Mouse (Mus musculus) hindbrain, embryonic 14.5 days (tissue): ENCODE results near the gene Clnk. TPM values are rescaled to one million over a fixed set of nuclear protein-coding genes. Genes with fewer than 3 reads are reported as not detected.

ENCODE experiments used
- ATAC-seq: fragments of 200-750 bp; cut with Nextera tagmentation; 2 replicates; pipeline ENCODE4 v1.8.0; 2017; ENCODE audit warnings: moderate number of reproducible peaks, mild to moderate bottlenecking, moderate TSS enrichment, moderate library complexity; ENCODE audit not compliant: low FRiP score
- DNase-seq: peaks from one replicate; pipeline ENCODE4 v3.0.0-alpha.2; 2015; ENCODE audit warnings: low spot score
- H3K27ac ChIP-seq: fragments of 300-500 bp; sonication (generic); 2 replicates; pipeline ENCODE4 v1.5.1; 2014; ENCODE audit warnings: mild to moderate bottlenecking, moderate library complexity
- H3K27me3 ChIP-seq: fragments of 300-500 bp; sonication (generic); 2 replicates; pipeline ENCODE4 v1.6.1; 2014; ENCODE audit warnings: mild to moderate bottlenecking, low read length, mixed read lengths; ENCODE audit not compliant: control insufficient read depth, insufficient read depth
- H3K36me3 ChIP-seq: fragments of 300-500 bp; sonication (generic); replicated peaks from 2 replicates; pipeline ENCODE4 v1.6.1; 2014; ENCODE audit not compliant: control insufficient read depth, insufficient read depth
- H3K4me1 ChIP-seq: fragments of 300-500 bp; sonication (generic); replicated peaks from 2 replicates; pipeline ENCODE4 v1.6.1; 2014; ENCODE audit warnings: antibody characterized with exemption, low read length, mixed read lengths; ENCODE audit not compliant: control insufficient read depth, insufficient read depth
- H3K4me2 ChIP-seq: fragments of 300-500 bp; sonication (generic); replicated peaks from 2 replicates; pipeline ENCODE4 v1.6.1; 2014; ENCODE audit warnings: mild to moderate bottlenecking, moderate library complexity
- H3K4me3 ChIP-seq: fragments of 300-500 bp; sonication (generic); replicated peaks from 2 replicates; pipeline ENCODE4 v1.5.1; 2014; ENCODE audit warnings: mild to moderate bottlenecking, low read length
- H3K9ac ChIP-seq: fragments of 300-500 bp; sonication (generic); 2 replicates; pipeline ENCODE4 v1.6.1; 2014
- H3K9me3 ChIP-seq: fragments of 300-500 bp; sonication (generic); 2 replicates; pipeline ENCODE4 v1.6.1; 2016; ENCODE audit warnings: low read length; ENCODE audit not compliant: control insufficient read depth
- WGBS: fragments of 180-500 bp; shearing (Covaris S2); extraction: QIAGEN DNeasy Blood & Tissue Kit; methylation state at CpG from one replicate; pipeline ENCODE4 v1.1.7; 2014; 5-methylcytosine and 5-hydroxymethylcytosine counted together
- polyA plus RNA-seq: library from polyadenylated mRNA; unstranded; fragments of >200 nt; fragmentation: Nextera tagmentation; extraction: Ambion mirVana; gene quantifications from 2 replicates; pipeline ENCODE4 v1.2.1, GENCODE M21; 2014

Gene Clnk
- polyA plus RNA-seq, 1 experiment from 2014 or later, result 0.19 TPM

GRCm38 (mm10) chr5:38787851-38788520 is 88.6 kb downstream of the Clnk start:
- no peaks in the 10 kb centered on the region for H3K27me3 ChIP-seq
- H3K27ac ChIP-seq, result peak overlapping the region; percentile 23; the same call in 1 of the 2 replicates
- DNase-seq (peak; percentile 45), ATAC-seq (peak; percentile 32; the same call in 1 of the 2 replicates)
- H3K9me3 ChIP-seq, result no peaks in the 10 kb centered on the region
- H3K4me1 ChIP-seq, result peaks cover 16% of the 10 kb centered on the region; the same call in 1 of the 2 replicates
- no peak overlapping the region for H3K4me3 ChIP-seq
- no peaks in the 10 kb centered on the region for H3K36me3 ChIP-seq
- 0 out of 2 replicates have a peak overlapping the region, but pooled peaks have one; percentile 2 for H3K9ac ChIP-seq
- 19% methylated on average over 15 of the region's 15 CpGs for WGBS
- peak overlapping the region; percentile 36 for H3K4me2 ChIP-seq

DNA sequence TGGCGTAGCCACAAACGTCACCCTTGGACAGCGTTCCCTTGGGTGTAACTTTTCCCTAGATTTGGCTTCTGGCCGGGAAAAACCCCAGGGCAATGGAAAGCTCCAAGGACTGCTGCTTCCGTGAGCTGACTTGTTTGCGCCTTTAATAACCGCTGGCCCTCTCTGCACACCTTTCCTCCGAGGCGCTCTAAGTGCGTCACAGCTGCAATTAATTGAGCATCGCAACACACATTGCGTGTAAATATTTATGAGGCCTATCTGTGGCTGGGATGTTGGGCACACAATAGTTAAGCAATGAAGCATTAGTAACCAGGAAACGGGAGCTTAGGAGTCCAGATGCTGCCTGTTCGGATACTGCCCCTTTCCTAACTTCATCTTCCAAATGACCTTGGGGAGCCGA is 90.5 kb downstream of the Clnk start:
- WGBS, result 45% methylated on average over 15 of the region's 15 CpGs
- H3K4me2 ChIP-seq, result no peak overlapping the region
- no peak overlapping the region for H3K9ac ChIP-seq
- no peaks in the 10 kb centered on the region for H3K27me3 ChIP-seq
- no peak for DNase-seq
- H3K9me3 ChIP-seq, result no peaks in the 10 kb centered on the region
- no peaks in the 10 kb centered on the region for H3K36me3 ChIP-seq
- H3K27ac ChIP-seq, result no peak overlapping the region
- H3K4me3 ChIP-seq, result no peak overlapping the region
- peaks cover 16% of the 10 kb centered on the region; the same call in 1 of the 2 replicates for H3K4me1 ChIP-seq
- no peak for ATAC-seq

GRCm38 (mm10) chr5:38785686-38786085 is 90.9 kb downstream of the Clnk start:
- Histone ChIP-seq H3K27ac (no peak overlapping the region), H3K36me3 (no peaks in the 10 kb centered on the region), H3K9ac (no peak overlapping the region), H3K4me1 (peaks cover 16% of the 10 kb centered on the region; the same call in 1 of the 2 replicates), H3K4me3 (no peak overlapping the region), H3K27me3 (no peaks in the 10 kb centered on the region), H3K4me2 (no peak overlapping the region), H3K9me3 (no peaks in the 10 kb centered on the region)
- DNase-seq (no peak), ATAC-seq (no peak)
- 73% methylated on average over 8 of the region's 8 CpGs for WGBS

- Histone ChIP-seq H3K4me1 (peaks cover 9% of the 10 kb centered on the region; the same call in 1 of the 2 replicates), H3K4me3 (no peak overlapping the region), H3K27ac (no peak overlapping the region), H3K4me2 (no peak overlapping the region), H3K27me3 (no peaks in the 10 kb centered on the region), H3K9ac (no peak overlapping the region), H3K9me3 (no peaks in the 10 kb centered on the region), H3K36me3 (no peaks in the 10 kb centered on the region)
- DNase-seq, result peak; percentile 93
- WGBS, result 44% methylated on average over 4 of the region's 4 CpGs
- no peak for ATAC-seq
Observed at GRCm38 (mm10) chr5:38781813-38782212, 94.8 kb downstream of the Clnk start.

DNA sequence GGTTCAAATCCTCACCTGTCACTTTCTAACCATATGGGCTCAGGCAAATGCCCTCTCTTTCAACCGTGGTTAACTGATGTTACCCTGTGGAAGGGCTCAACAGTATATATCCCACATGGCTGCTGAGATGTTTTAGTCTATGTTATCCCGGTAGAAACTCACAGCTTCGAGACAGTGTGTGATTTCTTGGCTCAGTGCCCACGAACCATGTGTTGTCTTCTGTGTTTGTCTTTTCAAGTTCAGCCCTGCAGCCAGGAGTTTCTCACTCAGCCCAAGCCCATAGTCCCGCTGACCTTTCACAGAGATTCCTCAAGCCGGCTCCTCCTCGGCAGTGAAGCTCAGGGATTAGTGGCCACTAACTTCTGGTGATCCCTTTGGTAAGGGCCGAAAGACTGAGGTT is 96.0 kb downstream of the Clnk start:
- no peaks in the 10 kb centered on the region for H3K4me1 ChIP-seq
- no peaks in the 10 kb centered on the region for H3K36me3 ChIP-seq
- H3K9ac ChIP-seq, result no peak overlapping the region
- 71% methylated on average over 8 of the region's 8 CpGs for WGBS
- H3K4me2 ChIP-seq, result no peak overlapping the region
- no peaks in the 10 kb centered on the region for H3K27me3 ChIP-seq
- no peak overlapping the region for H3K4me3 ChIP-seq
- ATAC-seq, result no peak
- no peak for DNase-seq
- no peaks in the 10 kb centered on the region for H3K9me3 ChIP-seq
- H3K27ac ChIP-seq, result no peak overlapping the region

DNA sequence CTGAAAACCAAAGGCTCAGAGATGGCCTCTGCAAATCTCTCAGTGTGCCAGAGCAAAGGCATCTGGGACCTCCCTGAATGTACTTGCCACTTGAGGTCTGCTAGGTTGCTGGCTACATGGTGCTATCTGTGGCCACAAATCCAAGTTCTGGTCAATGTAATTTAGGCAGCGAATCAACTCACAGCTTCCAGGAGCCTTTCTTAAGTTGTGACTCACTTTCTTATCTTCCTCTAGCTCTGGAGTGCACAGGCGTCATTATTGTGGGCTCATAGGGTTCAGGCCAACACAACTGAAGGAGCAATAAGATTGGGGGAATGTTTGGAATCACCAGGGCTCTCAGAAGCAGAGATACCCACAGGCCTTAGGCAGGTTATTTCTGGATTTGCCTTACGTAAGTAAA is 96.6 kb downstream of the Clnk start:
- H3K4me1 ChIP-seq, result no peaks in the 10 kb centered on the region
- H3K9me3 ChIP-seq, result no peaks in the 10 kb centered on the region
- H3K27ac ChIP-seq, result no peak overlapping the region
- H3K27me3 ChIP-seq, result no peaks in the 10 kb centered on the region
- 88% methylated on average over 3 of the region's 3 CpGs for WGBS
- no peak overlapping the region for H3K4me3 ChIP-seq
- H3K9ac ChIP-seq, result no peak overlapping the region
- H3K36me3 ChIP-seq, result no peaks in the 10 kb centered on the region
- DNase-seq (no peak), ATAC-seq (no peak)
- H3K4me2 ChIP-seq, result no peak overlapping the region

DNA sequence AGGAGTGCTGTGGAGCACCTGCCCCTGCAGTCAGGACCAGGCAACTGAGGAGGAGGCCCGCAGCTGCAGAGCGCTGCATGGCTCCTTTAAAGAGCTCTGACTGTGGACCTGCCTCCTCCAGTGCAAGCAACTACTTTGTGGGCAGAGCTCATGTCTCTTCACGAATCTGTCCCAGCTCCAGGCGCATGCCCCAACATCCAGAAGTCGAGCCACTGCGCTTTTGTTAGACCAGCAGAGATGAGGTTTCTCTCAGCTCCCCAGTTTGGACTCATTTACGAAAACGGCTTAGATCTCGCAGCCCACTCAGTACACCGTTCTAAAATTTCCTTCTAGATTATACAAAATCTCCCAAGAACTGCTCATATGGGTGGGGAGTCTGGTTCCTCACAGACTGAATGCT is 101.1 kb downstream of the Clnk start:
- DNase-seq (no peak), ATAC-seq (no peak)
- H3K4me3 ChIP-seq, result no peak overlapping the region
- WGBS, result 74% methylated on average over 10 of the region's 10 CpGs
- no peak overlapping the region for H3K4me2 ChIP-seq
- H3K27ac ChIP-seq, result no peak overlapping the region
- no peaks in the 10 kb centered on the region for H3K36me3 ChIP-seq
- no peak overlapping the region for H3K9ac ChIP-seq
- H3K4me1 ChIP-seq, result no peaks in the 10 kb centered on the region
- no peaks in the 10 kb centered on the region for H3K27me3 ChIP-seq
- no peaks in the 10 kb centered on the region for H3K9me3 ChIP-seq

- ATAC-seq, result no peak
- Histone ChIP-seq H3K4me1 (no peaks in the 10 kb centered on the region), H3K27me3 (no peaks in the 10 kb centered on the region), H3K4me2 (no peak overlapping the region), H3K36me3 (no peaks in the 10 kb centered on the region), H3K27ac (no peak overlapping the region), H3K4me3 (no peak overlapping the region), H3K9ac (no peak overlapping the region), H3K9me3 (no peaks in the 10 kb centered on the region)
- 24% methylated on average over 3 of the region's 3 CpGs for WGBS
- peak; percentile 60 for DNase-seq
Observed at GRCm38 (mm10) chr5:38754950-38755349, 121.7 kb downstream of the Clnk start.

DNA sequence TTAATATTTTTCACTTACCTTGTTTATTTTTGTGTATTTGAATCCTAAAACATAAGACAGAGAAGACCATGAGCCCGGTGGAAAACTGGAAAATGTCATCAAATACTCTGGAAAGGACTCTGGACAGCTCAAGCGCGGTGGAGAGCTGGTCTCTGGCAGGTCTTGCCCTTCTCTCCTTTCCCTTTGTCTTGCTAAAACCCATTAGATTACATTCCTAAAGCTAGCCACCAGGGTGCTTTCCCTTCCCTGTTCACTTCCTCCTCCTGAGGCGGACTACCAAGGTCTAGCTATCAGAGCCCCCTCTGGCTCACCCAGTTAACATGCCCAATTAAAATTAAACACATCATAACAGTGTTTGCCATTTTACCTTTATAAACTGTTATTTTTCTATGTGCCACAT is 123.9 kb downstream of the Clnk start:
- Histone ChIP-seq H3K27me3 (no peaks in the 10 kb centered on the region), H3K36me3 (no peaks in the 10 kb centered on the region), H3K4me2 (no peak overlapping the region), H3K4me1 (no peaks in the 10 kb centered on the region), H3K27ac (no peak overlapping the region), H3K9ac (no peak overlapping the region), H3K9me3 (no peaks in the 10 kb centered on the region), H3K4me3 (no peak overlapping the region)
- ATAC-seq (no peak), DNase-seq (no peak)
- WGBS, result 8% methylated on average over 4 of the region's 4 CpGs
